In genomic region chr16:74373407-74373806, GRCm38 (mm10) we compare ENCODE assay signal across 20 mouse cellular contexts. TPM values are rescaled to one million over a fixed set of nuclear protein-coding genes. Genes with fewer than 3 reads are reported as not detected.
"Had no signal": no experiment of that assay in that cellular context is flagged by ENCODE, and none has a peak within 500 bp of the region (broad histone marks: within the 10 kb centered on the region; RNA-seq: fewer than 3 reads in every experiment).

No protein-coding gene starts in this region.

- H3K4me1 ChIP-seq: neural tube, embryonic 12.5 days had no signal

- H3K4me3 ChIP-seq: midbrain, embryonic 10.5 days; midbrain, embryonic 12.5 days; myocyte; neural tube, embryonic 12.5 days; neural tube, embryonic 15.5 days had no signal

- DNase-seq: lung, adult 18-20 months; lung, embryonic 14.5 days; lung, postnatal 10 days; lung, postnatal 4 days; midbrain, embryonic 14.5 days; right cerebral cortex, adult 18-20 months; right cerebral cortex, postnatal 25 days; right cerebral cortex, postnatal 4 days; spleen, adult 18-20 months; thymus, adult 18-20 months; thymus, postnatal 14 days; thymus, postnatal 36 days had no signal

- H3K9ac ChIP-seq: lung, embryonic 14.5 days; midbrain, embryonic 12.5 days; neural tube, embryonic 12.5 days; neural tube, embryonic 15.5 days had no signal

- H3K4me2 ChIP-seq: lung, embryonic 14.5 days; midbrain, embryonic 12.5 days; neural tube, embryonic 12.5 days; neural tube, embryonic 15.5 days had no signal

- ATAC-seq: midbrain, embryonic 16.5 days had no signal

- H3K27me3 ChIP-seq: midbrain, embryonic 12.5 days; neural tube, embryonic 12.5 days; neural tube, embryonic 15.5 days had no signal

- H3K36me3 ChIP-seq: midbrain, embryonic 10.5 days; midbrain, embryonic 12.5 days; neural tube, embryonic 12.5 days; neural tube, embryonic 15.5 days had no signal

- H3K9me3 ChIP-seq: midbrain, embryonic 10.5 days; midbrain, embryonic 12.5 days; neural tube, embryonic 12.5 days; neural tube, embryonic 15.5 days had no signal

- H3K27ac ChIP-seq: midbrain, embryonic 10.5 days; midbrain, embryonic 12.5 days; neural tube, embryonic 12.5 days; neural tube, embryonic 15.5 days had no signal

RNA-seq across cellular contexts. Expression of gene Robo2, which starts 38.2 kb away (rescaled TPM):
- total RNA-seq: megakaryocyte, adult 5-6 weeks; megakaryocyte-erythroid progenitor cell, adult 5-6 weeks had no signal
